Mouse (Mus musculus) forebrain, postnatal 0 days (tissue): ENCODE measurements around the gene Dyrk2. TPM values are rescaled to one million over a fixed set of nuclear protein-coding genes. Genes with fewer than 3 reads are reported as not detected.
A peak's percentile ranks its signal among the peaks of the same experiment; 100 is the strongest.

Experiments used
- ATAC-seq: fragments of 200-750 bp; cut with Nextera tagmentation; 2 replicates; pipeline ENCODE4 v1.8.0; 2017; ENCODE audit warnings: mild to moderate bottlenecking, moderate library complexity
- DNase-seq: peaks from one replicate; pipeline ENCODE4 v3.0.0-alpha.2; 2015
- H3K27ac ChIP-seq: fragments of 300-500 bp; sonication (generic); 2 replicates; pipeline ENCODE4 v1.5.1; 2014; ENCODE audit warnings: low read depth, mild to moderate bottlenecking, antibody characterized with exemption, low read length, moderate library complexity, mixed read lengths
- H3K27me3 ChIP-seq: fragments of 300-500 bp; sonication (generic); 2 replicates; pipeline ENCODE4 v1.6.1; 2014; ENCODE audit warnings: mild to moderate bottlenecking, low read length, mixed read lengths; ENCODE audit not compliant: insufficient read depth
- H3K36me3 ChIP-seq: fragments of 300-500 bp; sonication (generic); 2 replicates; pipeline ENCODE4 v1.6.1; 2014; ENCODE audit warnings: mild to moderate bottlenecking, moderate library complexity; ENCODE audit not compliant: insufficient read depth
- H3K4me1 ChIP-seq: fragments of 300-500 bp; sonication (generic); 2 replicates; pipeline ENCODE4 v1.6.1; 2014; ENCODE audit warnings: antibody characterized with exemption; ENCODE audit not compliant: insufficient read depth
- H3K4me2 ChIP-seq: fragments of 300-500 bp; sonication (generic); 2 replicates; pipeline ENCODE4 v1.6.1; 2014; ENCODE audit warnings: low read depth, mild to moderate bottlenecking, moderate library complexity
- H3K4me3 ChIP-seq: fragments of 300-500 bp; sonication (generic); 2 replicates; pipeline ENCODE4 v1.5.1; 2014; ENCODE audit warnings: low read depth, low read length, mixed read lengths
- H3K9ac ChIP-seq: fragments of 300-500 bp; sonication (generic); 2 replicates; pipeline ENCODE4 v1.6.1; 2014; ENCODE audit warnings: mild to moderate bottlenecking
- H3K9me3 ChIP-seq: fragments of 300-500 bp; sonication (generic); 2 replicates; pipeline ENCODE4 v1.6.1; 2016; ENCODE audit warnings: low read length
- CTCF ChIP-seq: sonication (generic); IDR thresholded peaks from 2 replicates; pipeline ENCODE4 v1.5.1; 2016; ENCODE audit warnings: antibody characterized with exemption, control low read depth, low read depth
- WGBS: fragments of 180-500 bp; shearing (Covaris S2); extraction: QIAGEN DNeasy Blood & Tissue Kit; methylation state at CpG from one replicate; pipeline ENCODE4 v1.1.7; 2014; 5-methylcytosine and 5-hydroxymethylcytosine counted together
- polyA plus RNA-seq: library from polyadenylated mRNA; unstranded; fragments of >200 nt; fragmentation: Nextera tagmentation; extraction: Ambion mirVana; gene quantifications from 2 replicates; pipeline ENCODE4 v1.2.1, GENCODE M21; 2015
- total RNA-seq: library from RNA; depleted of rRNA; stranded (reverse); fragments of >200 nt; gene quantifications from 2 replicates; pipeline ENCODE4 v1.2.3, GENCODE M21; 2014; rRNA removed

Dyrk2 gene
- total RNA-seq (52.9 and 57.1 TPM in 2 replicates), polyA plus RNA-seq (9.6 and 11.4 TPM in 2 replicates)

DNA sequence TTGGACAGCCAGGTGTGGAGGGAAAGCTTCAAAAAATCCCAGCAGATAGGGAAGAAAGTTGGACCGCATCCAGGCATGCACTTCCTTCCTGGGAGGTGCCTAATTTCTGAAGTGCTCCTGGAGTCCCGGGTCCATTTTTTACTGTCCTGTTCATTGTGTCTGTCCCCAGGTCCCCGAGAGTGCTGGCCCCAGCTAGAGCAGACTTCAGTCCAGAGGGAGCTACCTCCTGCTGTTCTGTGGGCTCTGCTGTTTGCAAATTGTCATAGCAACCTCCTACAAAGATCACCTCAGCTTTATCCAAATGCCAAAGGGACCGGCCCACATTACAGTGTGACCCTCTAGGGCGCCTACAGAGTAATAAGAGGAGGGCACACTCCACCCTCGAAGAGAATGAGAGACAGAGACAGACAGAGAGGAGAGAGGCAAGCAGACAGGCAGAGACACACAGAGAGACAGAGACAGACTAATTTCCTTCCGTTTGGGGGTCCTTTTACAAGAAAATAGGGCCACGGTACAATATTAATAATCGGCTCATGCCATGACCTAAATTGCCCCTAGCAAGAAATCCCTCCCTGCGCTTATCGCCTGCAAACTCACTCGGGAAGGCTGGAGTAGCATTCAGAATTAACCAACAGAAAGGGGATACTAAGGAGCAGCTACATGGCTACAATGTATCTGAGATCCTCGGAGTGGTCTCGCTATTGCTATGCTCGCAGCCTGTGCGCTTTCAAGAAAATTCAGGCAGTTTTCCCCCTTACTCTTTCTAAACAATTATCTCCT lies at the start of gene Dyrk2:
Dyrk2 (minus strand) TSS at position 9 of the 780 bp plus-strand sequence.
- Histone ChIP-seq H3K4me3 (peak within 1 kb of the TSS; percentile 98), H3K36me3 (no peaks in the 10 kb centered on the region), H3K9me3 (no peaks in the 10 kb centered on the region), H3K4me2 (peak within 1 kb of the TSS; percentile 99), H3K9ac (peak within 1 kb of the TSS; percentile 96), H3K4me1 (peaks cover 19% of the 10 kb centered on the region), H3K27me3 (no peaks in the 10 kb centered on the region), H3K27ac (peak within 1 kb of the TSS; percentile 96)
- 4% methylated on average over 16 of the region's 16 CpGs for WGBS
- DNase-seq (peak; percentile 65), ATAC-seq (no peak)
- TF ChIP-seq CTCF: no peak

GRCm38 (mm10) chr10:118902625-118903024 lies 32.6 kb upstream of the Dyrk2 start:
- Histone ChIP-seq H3K4me2 (no peak overlapping the region), H3K4me3 (no peak overlapping the region), H3K4me1 (no peaks in the 10 kb centered on the region), H3K27me3 (no peaks in the 10 kb centered on the region), H3K36me3 (no peaks in the 10 kb centered on the region), H3K9ac (no peak overlapping the region), H3K9me3 (no peaks in the 10 kb centered on the region), H3K27ac (0 out of 2 replicates have a peak overlapping the region, but pooled peaks have one; percentile 29)
- WGBS: 38% methylated on average over 10 of the region's 10 CpGs
- ATAC-seq: peak; percentile 69
- peak; percentile 69 for DNase-seq
- TF ChIP-seq CTCF: no peak

- no peak for ATAC-seq
- DNase-seq: no peak
- Histone ChIP-seq H3K27me3 (no peaks in the 10 kb centered on the region), H3K4me3 (no peak overlapping the region), H3K4me1 (no peaks in the 10 kb centered on the region), H3K4me2 (no peak overlapping the region), H3K36me3 (no peaks in the 10 kb centered on the region), H3K9ac (no peak overlapping the region), H3K27ac (no peak overlapping the region), H3K9me3 (no peaks in the 10 kb centered on the region)
- no peak for TF ChIP-seq CTCF
- 87% methylated on average over 3 of the region's 3 CpGs for WGBS
Measured at GRCm38 (mm10) chr10:118893645-118894044, 23.6 kb upstream of the Dyrk2 start.

DNA sequence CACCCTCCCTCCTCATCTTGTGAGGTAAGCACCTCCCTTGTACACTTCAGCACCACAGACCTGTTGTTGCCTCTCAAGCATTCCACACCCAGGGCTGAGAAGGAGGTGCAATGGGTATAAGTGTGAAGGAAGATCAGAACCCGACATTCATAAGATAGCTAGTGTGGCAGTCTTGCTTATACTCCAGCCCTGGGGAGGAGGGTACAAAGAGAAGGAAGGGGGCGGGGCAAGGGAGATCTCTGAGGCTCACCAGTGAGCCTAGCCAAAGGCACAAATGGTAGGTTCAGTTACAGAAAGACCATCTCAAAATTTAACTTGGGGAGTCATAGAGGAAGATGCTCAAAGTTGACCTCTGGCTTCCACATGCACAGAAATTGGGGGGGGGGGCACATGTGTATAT lies 14.1 kb upstream of the Dyrk2 start:
- no peak overlapping the region for H3K4me2 ChIP-seq
- DNase-seq (no peak), ATAC-seq (no peak)
- WGBS: 94% methylated on average over 2 of the region's 2 CpGs
- no peaks in the 10 kb centered on the region for H3K9me3 ChIP-seq
- H3K36me3 ChIP-seq: no peaks in the 10 kb centered on the region
- H3K4me1 ChIP-seq: no peaks in the 10 kb centered on the region
- H3K9ac ChIP-seq: no peak overlapping the region
- no peaks in the 10 kb centered on the region for H3K27me3 ChIP-seq
- no peak for TF ChIP-seq CTCF
- H3K4me3 ChIP-seq: no peak overlapping the region
- no peak overlapping the region for H3K27ac ChIP-seq

- Histone ChIP-seq H3K9me3 (no peaks in the 10 kb centered on the region), H3K36me3 (no peaks in the 10 kb centered on the region), H3K4me2 (no peak overlapping the region), H3K4me1 (no peaks in the 10 kb centered on the region), H3K27me3 (no peaks in the 10 kb centered on the region), H3K9ac (no peak overlapping the region), H3K4me3 (no peak overlapping the region), H3K27ac (no peak overlapping the region)
- no peak for TF ChIP-seq CTCF
- WGBS: 92% methylated on average over 11 of the region's 11 CpGs
- DNase-seq: no peak
- ATAC-seq: no peak
Measured at GRCm38 (mm10) chr10:118883317-118883716, 13.3 kb upstream of the Dyrk2 start.

DNA sequence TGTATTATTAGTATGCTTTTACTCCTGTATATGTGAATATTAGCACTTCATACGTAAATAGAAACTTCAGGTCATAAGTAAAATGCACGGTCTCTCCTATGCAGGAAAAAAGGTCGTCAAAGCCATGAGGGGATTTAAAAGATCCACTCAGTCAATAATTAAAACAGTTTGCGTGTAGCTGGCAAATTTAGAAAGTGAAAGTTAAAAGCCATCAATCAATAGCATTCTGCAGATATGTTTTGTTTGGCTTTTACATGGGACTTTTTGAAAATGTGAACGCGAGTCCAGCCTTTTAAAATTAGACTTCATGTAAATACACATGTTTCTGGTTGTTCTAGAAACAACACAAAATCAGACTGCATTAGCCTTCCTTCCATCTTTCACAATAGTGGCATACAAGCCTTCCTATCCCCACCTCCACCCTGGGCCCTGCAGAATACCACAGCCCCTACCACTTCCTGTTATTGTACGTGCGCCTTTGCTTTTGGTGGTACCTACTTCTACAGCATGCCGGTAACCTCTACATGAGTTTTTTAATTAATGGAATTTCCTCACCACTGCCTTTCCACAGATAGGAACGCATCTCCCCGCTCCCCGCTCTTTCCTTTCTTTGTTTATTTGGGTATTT lies 12.4 kb upstream of the Dyrk2 start:
- no peak for DNase-seq
- no peak overlapping the region for H3K4me2 ChIP-seq
- 89% methylated on average over 12 of the region's 12 CpGs for WGBS
- H3K9me3 ChIP-seq: no peaks in the 10 kb centered on the region
- ATAC-seq: no peak
- no peaks in the 10 kb centered on the region for H3K4me1 ChIP-seq
- H3K27me3 ChIP-seq: no peaks in the 10 kb centered on the region
- H3K4me3 ChIP-seq: no peak overlapping the region
- no peak overlapping the region for H3K9ac ChIP-seq
- TF ChIP-seq CTCF: no peak
- H3K27ac ChIP-seq: no peak overlapping the region
- no peaks in the 10 kb centered on the region for H3K36me3 ChIP-seq

GRCm38 (mm10) chr10:118880776-118881175 lies 10.8 kb upstream of the Dyrk2 start:
- Histone ChIP-seq H3K36me3 (no peaks in the 10 kb centered on the region), H3K4me3 (no peak overlapping the region), H3K4me2 (no peak overlapping the region), H3K9ac (no peak overlapping the region), H3K27me3 (no peaks in the 10 kb centered on the region), H3K9me3 (no peaks in the 10 kb centered on the region), H3K4me1 (no peaks in the 10 kb centered on the region), H3K27ac (no peak overlapping the region)
- DNase-seq (no peak), ATAC-seq (no peak)
- WGBS: 84% methylated on average over 2 of the region's 2 CpGs
- TF ChIP-seq CTCF: no peak
